Mouse (Mus musculus) left cerebral cortex, adult 18-20 months (tissue): ENCODE measurements around the gene Pigw. TPM values are rescaled to one million over a fixed set of nuclear protein-coding genes. Genes with fewer than 3 reads are reported as not detected.
"Not testable (repeated sequence)": the region's sequence is repeated elsewhere in the genome, so short reads cannot be mapped to it uniquely, and the experiment has no call there.

Source experiments
- DNase-seq, 2 experiments: peaks; one replicate each; pipeline ENCODE4 v3.0.0; 2021 to 2022; ENCODE audit warnings: low spot score in 2 of 2, mixed read lengths in 1 of 2
- total RNA-seq, 2 experiments: library from RNA; stranded (reverse); gene quantifications; 2 replicates each; pipeline ENCODE4 v1.2.3; 2021

Gene Pigw
- total RNA-seq, 2 experiments from 2014 or later: 5.7 to 7.0 TPM

DNA sequence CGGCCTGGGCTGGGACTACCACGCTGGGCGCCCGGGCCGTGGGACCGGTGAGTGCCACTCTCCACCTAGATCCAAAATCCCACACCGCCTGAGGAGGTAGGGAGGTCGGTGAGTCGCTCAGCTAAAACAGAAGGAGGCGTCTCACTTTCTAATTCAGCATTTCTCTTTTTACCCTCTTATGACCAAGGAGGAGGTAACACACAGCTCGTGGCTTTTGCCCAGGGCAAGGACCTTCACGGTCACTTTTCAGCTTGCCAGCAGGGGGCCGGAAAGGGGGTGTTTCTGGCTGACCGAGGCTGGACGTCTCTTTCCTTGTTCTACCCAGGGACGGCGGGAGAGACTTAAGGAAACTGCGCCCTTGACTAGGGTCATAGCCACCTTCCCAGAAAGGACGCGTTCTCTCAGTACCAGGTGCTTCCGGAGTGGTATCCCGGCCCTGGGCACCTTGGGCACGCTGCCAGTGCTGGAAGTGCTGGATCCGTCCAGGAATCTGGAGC is 428 bp upstream of the Pigw start:
- no peak for DNase-seq

- no peak for DNase-seq
Measured at GRCm38 (mm10) chr11:84879007-84879771, 896 bp downstream of the Pigw start.

- DNase-seq: not testable (repeated sequence)
Measured at GRCm38 (mm10) chr11:84876020-84876419, 4.1 kb downstream of the Pigw start.

- DNase-seq: no peak
Measured at GRCm38 (mm10) chr11:84873042-84873833, 6.8 kb downstream of the Pigw start.

DNA sequence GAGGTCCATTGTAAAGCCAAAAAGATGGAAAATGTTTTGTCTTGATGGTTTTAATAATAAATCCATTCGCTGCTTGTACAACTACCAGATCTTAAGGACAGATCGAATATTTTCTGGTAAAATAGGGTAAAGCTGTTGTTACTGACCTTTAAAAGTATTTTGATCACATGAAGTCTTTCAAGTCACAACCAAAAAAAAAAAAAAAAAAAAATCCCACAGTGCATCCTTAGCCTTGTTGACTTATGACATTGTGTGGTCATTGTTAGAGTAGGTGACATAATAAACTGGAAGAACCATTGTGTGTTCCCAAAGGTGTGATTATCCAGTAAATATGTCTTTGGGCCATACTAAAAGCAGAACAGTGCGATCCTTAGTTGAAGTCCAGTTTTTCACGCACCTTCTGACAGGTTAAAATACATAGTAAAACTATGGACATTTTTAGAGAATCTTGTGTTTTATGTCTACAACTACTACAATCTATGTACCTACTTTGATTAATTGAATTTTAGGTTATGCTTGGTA is 8.5 kb downstream of the Pigw start:
- DNase-seq: no peak

- DNase-seq: peak in 1 of 2 experiments; percentile 18
Measured at GRCm38 (mm10) chr11:84871046-84871445, 9.0 kb downstream of the Pigw start.

GRCm38 (mm10) chr11:84870337-84871043 is 9.6 kb downstream of the Pigw start, which contains the start of gene Ggnbp2:
Ggnbp2 (minus strand) TSS chr11:84870817.
- DNase-seq: peak; percentile 82 to 89

- DNase-seq: peak; percentile 83 to 92
Measured at GRCm38 (mm10) chr11:84869537-84870232, 10.4 kb downstream of the Pigw start.

DNA sequence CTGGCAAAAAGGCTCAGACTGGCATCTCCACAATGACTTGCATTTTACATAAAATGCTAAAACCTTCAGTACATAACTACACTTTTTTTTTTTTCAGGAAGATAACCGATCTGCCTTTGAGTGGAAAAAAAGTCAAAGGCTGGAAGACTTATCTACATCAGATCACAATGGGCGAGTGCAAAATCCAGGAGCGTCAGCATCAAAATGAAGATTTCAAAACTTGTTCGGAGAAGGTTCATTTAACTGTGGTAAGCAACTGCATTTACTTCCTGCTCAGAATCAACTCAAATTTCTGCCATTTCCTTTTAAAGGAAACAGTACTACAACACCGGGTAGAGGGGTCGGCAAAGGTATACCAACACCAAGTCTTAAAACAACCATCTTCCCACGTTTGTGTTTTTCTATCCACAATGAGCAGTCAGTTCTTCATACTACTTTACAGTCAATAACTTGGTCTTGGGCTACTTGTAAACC is 11.3 kb downstream of the Pigw start:
- DNase-seq: no peak

GRCm38 (mm10) chr11:84867586-84867985 is 12.5 kb downstream of the Pigw start:
- no peak for DNase-seq

- no peak for DNase-seq
Measured at GRCm38 (mm10) chr11:84865268-84865667, 14.8 kb downstream of the Pigw start.

DNA sequence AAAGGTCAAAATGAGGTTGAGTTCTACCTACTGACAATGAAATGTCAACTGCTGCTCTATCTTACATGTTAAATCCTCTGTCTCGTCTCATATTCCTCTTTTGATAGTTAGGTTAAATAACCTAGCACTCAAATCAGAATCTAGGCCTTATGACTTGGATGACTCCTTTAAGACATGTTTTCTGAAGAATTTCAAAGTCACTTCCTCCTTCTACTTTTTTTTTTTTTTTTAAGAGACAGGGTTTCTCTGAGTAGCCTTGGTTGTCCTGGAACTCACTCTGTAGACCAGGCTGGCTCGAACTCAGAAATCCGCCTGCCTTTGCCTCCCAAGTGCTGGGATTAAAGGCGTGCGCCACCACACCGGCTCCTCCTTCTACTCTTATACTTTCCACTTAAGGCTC is 24.8 kb downstream of the Pigw start:
- DNase-seq: no peak

DNA sequence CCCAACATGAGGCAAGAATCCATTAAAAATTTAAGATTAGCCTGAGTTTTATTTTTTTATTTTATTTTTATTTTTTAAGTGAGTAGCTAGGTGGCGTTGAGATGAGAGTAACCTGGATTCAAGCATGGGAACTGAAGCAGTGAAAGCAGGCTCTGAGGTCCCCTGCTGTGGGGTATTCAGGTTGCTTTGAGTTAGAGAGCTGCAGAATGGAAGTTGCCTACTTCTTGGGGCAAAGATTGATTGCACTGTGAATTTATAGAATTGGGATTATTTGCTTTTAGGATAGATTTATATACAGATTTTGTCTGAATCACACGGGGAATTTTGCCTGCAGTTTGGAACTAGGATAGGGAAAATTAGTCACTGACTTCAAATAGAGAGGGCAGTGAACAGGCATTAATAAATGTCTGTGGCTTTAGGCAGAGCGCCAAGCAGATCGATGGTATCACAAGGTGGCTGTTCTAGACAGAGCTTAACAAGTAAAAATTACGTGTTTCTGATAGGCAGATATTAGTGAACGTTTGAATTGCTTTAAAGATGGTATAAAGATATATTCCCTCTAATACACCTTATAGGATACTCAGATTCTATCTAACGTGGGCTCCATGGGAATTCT is 32.5 kb downstream of the Pigw start:
- no peak for DNase-seq

- DNase-seq: no peak
Measured at GRCm38 (mm10) chr11:84846741-84847474, 33.2 kb downstream of the Pigw start.

- DNase-seq: no peak
Measured at GRCm38 (mm10) chr11:84839330-84839729, 40.8 kb downstream of the Pigw start.

DNA sequence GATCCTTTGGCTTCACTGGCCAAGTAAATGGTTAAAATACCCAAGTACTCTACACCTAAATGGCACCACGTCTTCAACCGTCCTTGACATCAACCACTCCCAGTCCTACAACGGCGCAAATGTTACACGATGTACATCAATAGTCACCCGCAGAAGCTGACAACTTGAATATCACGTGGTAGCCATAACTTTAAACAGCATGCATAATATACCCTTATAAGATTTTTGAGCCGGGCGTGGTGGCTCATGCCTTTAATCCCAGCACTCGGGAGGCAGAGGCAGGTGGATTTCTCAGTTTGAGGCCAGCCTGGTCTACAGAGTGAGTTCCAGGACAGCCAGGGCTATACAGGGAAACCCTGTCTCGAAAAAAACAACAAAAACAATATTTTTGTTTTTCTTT is 50.6 kb downstream of the Pigw start:
- not testable (repeated sequence) for DNase-seq

GRCm38 (mm10) chr11:84828516-84829399 is 51.3 kb downstream of the Pigw start, which contains the start of gene Dhrs11:
Dhrs11 (minus strand) TSS chr11:84828994.
- DNase-seq: peak; percentile 81 to 86

GRCm38 (mm10) chr11:84827901-84828503 is 52.1 kb downstream of the Pigw start:
- no peak for DNase-seq
